Mouse (Mus musculus) heart, embryonic 13.5 days (tissue): ENCODE data around the gene Vmn2r28. TPM values are rescaled to one million over a fixed set of nuclear protein-coding genes. Genes with fewer than 3 reads are reported as not detected.
"Not testable (repeated sequence)": the region's sequence is repeated elsewhere in the genome, so short reads cannot be mapped to it uniquely, and the experiment has no call there.

Experiments used
- ATAC-seq: fragments of 200-750 bp; cut with Nextera tagmentation; 2 replicates; pipeline ENCODE4 v1.8.0; 2017; ENCODE audit warnings: moderate TSS enrichment; ENCODE audit not compliant: insufficient number of reproducible peaks, low FRiP score, low TSS enrichment; ENCODE audit errors: extremely low read depth
- H3K27ac ChIP-seq: fragments of 300-500 bp; sonication (generic); replicated peaks from 2 replicates; pipeline ENCODE4 v1.5.1; 2015; ENCODE audit warnings: moderate library complexity, mild to moderate bottlenecking, inconsistent platforms
- H3K27me3 ChIP-seq: fragments of 300-500 bp; sonication (generic); replicated peaks from 2 replicates; pipeline ENCODE4 v1.6.1; 2015; ENCODE audit warnings: mild to moderate bottlenecking, inconsistent platforms
- H3K36me3 ChIP-seq: fragments of 300-500 bp; sonication (generic); 2 replicates; pipeline ENCODE4 v1.6.1; 2015; ENCODE audit warnings: mild to moderate bottlenecking, inconsistent platforms
- H3K4me1 ChIP-seq: fragments of 300-500 bp; sonication (generic); 2 replicates; pipeline ENCODE4 v1.6.1; 2015; ENCODE audit warnings: inconsistent platforms
- H3K4me2 ChIP-seq: fragments of 300-500 bp; sonication (generic); 2 replicates; pipeline ENCODE4 v1.6.1; 2015; ENCODE audit warnings: inconsistent platforms, mild to moderate bottlenecking, moderate library complexity
- H3K4me3 ChIP-seq: fragments of 300-500 bp; sonication (generic); 2 replicates; pipeline ENCODE4 v1.5.1; 2015; ENCODE audit warnings: moderate library complexity, mild to moderate bottlenecking, inconsistent platforms
- H3K9ac ChIP-seq: fragments of 300-500 bp; sonication (generic); 2 replicates; pipeline ENCODE4 v1.6.1; 2015; ENCODE audit warnings: inconsistent platforms, mild to moderate bottlenecking, moderate library complexity
- H3K9me3 ChIP-seq: fragments of 300-500 bp; sonication (generic); 2 replicates; pipeline ENCODE4 v1.6.1; 2016; ENCODE audit warnings: inconsistent platforms
- WGBS: fragments of 180-500 bp; shearing (Covaris S2); methylation state at CpG from one replicate; pipeline ENCODE4 v1.1.7; 2015; ENCODE audit warnings: mixed read lengths; 5-methylcytosine and 5-hydroxymethylcytosine counted together
- polyA plus RNA-seq: library from polyadenylated mRNA; unstranded; fragments of >200 nt; fragmentation: Nextera tagmentation; extraction: Ambion mirVana; gene quantifications from 2 replicates; pipeline ENCODE4 v1.2.1, GENCODE M21; 2015

Vmn2r28 gene
- not detected in 2 replicates for polyA plus RNA-seq

DNA sequence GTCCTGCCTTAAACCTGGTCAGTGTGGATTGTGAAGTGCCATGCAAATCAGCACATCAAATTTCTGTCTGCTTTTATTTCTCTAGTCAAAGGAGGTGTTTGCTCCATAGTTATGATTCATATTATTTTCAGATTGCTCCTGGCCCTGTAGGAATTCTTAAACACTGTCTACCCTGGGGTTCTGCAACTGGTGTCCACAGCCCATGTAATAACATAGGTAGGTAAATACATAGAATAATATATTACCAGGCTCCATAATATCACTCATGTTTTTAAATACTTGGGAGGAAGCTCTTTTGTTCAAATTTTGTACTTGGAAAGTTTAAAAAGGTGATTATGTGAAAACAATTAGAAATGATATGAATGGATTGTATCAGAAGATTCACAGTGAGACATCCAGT, at the start of gene Vmn2r28:
Gene Vmn2r28, minus strand, starts transcription at position 101 of the 400 bp plus-strand sequence.
- H3K4me3 ChIP-seq, H3K4me2 ChIP-seq, ATAC-seq, H3K9me3 ChIP-seq, H3K36me3 ChIP-seq, H3K4me1 ChIP-seq, H3K9ac ChIP-seq, H3K27me3 ChIP-seq, H3K27ac ChIP-seq: not testable (repeated sequence)

DNA sequence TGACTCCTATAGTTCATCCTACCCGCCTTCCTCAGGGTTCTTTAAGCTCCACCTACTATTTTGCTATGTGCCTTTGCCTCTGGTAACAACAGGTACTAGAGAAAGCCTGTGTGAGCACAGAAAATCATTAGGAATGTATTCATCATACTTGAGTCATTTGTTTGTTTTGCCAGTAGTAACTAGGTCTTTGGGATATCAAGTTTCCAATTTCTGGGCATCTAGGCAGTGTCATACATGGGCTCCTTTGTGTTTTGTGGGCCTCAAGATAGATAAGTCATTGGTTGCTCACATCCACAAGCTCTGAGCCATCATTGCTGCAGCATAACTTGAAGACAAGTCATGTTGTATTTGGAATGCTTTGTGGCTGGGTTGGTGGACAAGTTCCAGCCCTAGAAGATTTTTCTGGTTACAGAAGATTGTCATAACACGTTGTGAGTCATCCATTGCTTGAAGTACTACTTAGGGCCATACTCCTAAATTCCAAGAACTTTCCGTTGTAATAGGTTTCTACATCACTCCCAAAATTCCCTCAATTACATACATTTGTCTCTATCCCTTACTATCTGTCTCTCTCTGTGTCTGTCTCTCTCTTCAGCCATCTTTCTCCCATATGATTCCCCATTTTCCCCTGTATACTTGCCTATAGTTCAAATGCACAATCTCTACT, 47.1 kb upstream of the Vmn2r28 start:
- not testable (repeated sequence) for H3K36me3 ChIP-seq, H3K27me3 ChIP-seq, H3K27ac ChIP-seq, H3K9ac ChIP-seq, H3K4me2 ChIP-seq, ATAC-seq, H3K4me3 ChIP-seq, H3K4me1 ChIP-seq
- peaks cover 22% of the 10 kb centered on the region; the same call in 1 of the 2 replicates for H3K9me3 ChIP-seq
- 35% methylated on average over 3 of the region's 3 CpGs for WGBS

DNA sequence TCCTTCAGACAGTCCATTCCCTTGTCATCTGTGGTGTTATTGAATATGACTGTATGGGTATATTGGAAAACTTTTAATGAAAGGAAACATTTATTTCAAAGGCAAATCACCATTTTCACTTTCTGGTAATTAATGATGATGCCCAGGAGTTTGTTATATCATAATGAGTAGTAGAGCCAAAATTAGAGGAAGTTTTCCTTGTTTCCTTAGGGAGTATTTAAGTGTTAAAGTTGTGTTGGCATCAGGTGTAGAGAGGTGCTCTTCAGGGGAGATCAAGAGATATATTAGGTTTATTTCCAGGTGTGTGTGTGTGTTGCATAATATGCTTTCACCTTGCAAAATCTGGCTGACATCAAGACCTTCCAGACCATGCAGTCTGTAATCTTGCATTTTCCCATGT, 37.1 kb downstream of the Vmn2r28 start, which contains the start of gene Vmn1r59:
Gene Vmn1r59, minus strand, starts transcription at position 101 of the 400 bp plus-strand sequence.
- H3K27me3 ChIP-seq, result no peaks in the 10 kb centered on the region
- peaks cover 30% of the 10 kb centered on the region for H3K9me3 ChIP-seq
- no peak within 1 kb of the TSS for H3K4me3 ChIP-seq
- no peak within 1 kb of the TSS for H3K9ac ChIP-seq
- ATAC-seq, result no peak
- H3K4me1 ChIP-seq, result no peaks in the 10 kb centered on the region
- no peaks in the 10 kb centered on the region for H3K36me3 ChIP-seq
- H3K4me2 ChIP-seq, result no peak within 1 kb of the TSS
- no peak within 1 kb of the TSS for H3K27ac ChIP-seq

DNA sequence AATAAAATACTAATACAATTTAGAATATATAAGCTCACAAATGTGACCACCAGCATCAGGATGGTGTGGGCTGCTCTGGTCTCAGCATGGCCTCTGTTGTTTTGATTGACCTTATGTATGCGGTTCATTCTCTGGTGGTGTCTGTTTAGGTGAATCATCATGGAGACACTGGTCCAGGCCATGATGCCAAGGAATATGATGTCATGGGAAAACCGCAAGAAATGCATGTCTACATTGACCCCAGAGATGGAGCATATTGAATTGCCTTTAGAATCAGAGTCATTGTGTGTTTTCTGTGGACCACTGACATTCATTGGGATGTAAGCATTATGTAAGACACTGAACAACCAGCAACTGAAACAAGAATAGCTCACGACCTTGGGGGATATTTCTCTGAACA, 39.7 kb downstream of the Vmn2r28 start:
- H3K4me2 ChIP-seq, ATAC-seq, H3K36me3 ChIP-seq, H3K27me3 ChIP-seq, H3K4me1 ChIP-seq, H3K9ac ChIP-seq, H3K4me3 ChIP-seq, H3K27ac ChIP-seq: not testable (repeated sequence)
- peaks cover 31% of the 10 kb centered on the region for H3K9me3 ChIP-seq
- WGBS, result 55% methylated on average over 3 of the region's 3 CpGs

DNA sequence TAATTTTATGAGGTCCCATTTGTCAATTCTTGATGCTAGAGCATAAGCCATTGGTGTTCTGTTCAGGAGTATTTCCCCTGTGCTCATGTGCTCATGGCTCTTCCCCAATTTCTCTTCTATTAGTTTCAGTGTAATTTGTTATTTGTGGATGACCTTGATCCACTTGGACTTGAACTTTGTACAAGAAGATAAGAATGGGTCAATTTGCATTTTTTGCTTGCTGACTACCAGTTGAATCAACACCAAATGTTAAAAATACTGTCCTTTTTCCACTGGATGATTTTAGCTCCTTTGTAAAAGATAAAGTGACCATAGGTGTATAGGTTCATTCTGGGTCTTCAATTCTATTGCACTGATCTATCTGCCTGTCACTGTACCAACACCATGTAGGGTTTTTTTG, 45.1 kb downstream of the Vmn2r28 start:
- Histone ChIP-seq H3K27ac (no peak overlapping the region), H3K4me1 (no peaks in the 10 kb centered on the region), H3K9ac (no peak overlapping the region), H3K36me3 (no peaks in the 10 kb centered on the region), H3K4me3 (no peak overlapping the region), H3K9me3 (peaks cover 23% of the 10 kb centered on the region; the same call in 1 of the 2 replicates), H3K27me3 (no peaks in the 10 kb centered on the region), H3K4me2 (no peak overlapping the region)
- ATAC-seq, result no peak

Other genes with a start within 250 kb of the Vmn2r28 start
- gene Gm5065, start 143.4 kb downstream of the Vmn2r28 start, polyA plus RNA-seq, result not detected in 2 replicates
- not detected in 2 replicates for gene Nlrp2, start 142.9 kb downstream of the Vmn2r28 start, polyA plus RNA-seq
- gene Vmn1r58, start 80.6 kb downstream of the Vmn2r28 start, polyA plus RNA-seq, result not detected in 2 replicates
- not detected in 2 replicates for gene Vmn1r59, start 37.2 kb downstream of the Vmn2r28 start, polyA plus RNA-seq
- gene Vmn1r60, start 53.4 kb upstream of the Vmn2r28 start, polyA plus RNA-seq, result not detected in 2 replicates
- gene Vmn1r61, start 119.3 kb upstream of the Vmn2r28 start, polyA plus RNA-seq, result not detected in 2 replicates
- gene Vmn1r62, start 179.7 kb upstream of the Vmn2r28 start, polyA plus RNA-seq, result not detected in 2 replicates